Mouse (Mus musculus): ENCODE measurements around the gene Ano1. TPM values are rescaled to one million over a fixed set of nuclear protein-coding genes. Genes with fewer than 3 reads are reported as not detected.

The Ano1 gene
- polyA plus RNA-seq, 1 experiment from 2014 or later: 1.4 TPM

GRCm38 (mm10) chr7:144678241-144679030 lies 73.3 kb downstream of the Ano1 start:
- ATAC-seq (ENCODE audit: insufficient number of reproducible peaks, low FRiP score, low TSS enrichment, low read depth) (no peak), DNase-seq (ENCODE audit: low spot score) (peak; percentile 49)
- Histone ChIP-seq H3K4me3 (ENCODE audit: low read depth, low read length) (peak overlapping the region; percentile 36), H3K4me2 (ENCODE audit: low read depth, severe bottlenecking) (peak overlapping the region; percentile 75), H3K36me3 (ENCODE audit: control insufficient read depth, insufficient read depth, low read length) (no peaks in the 10 kb centered on the region), H3K9me3 (ENCODE audit: control insufficient read depth, low read length) (no peaks in the 10 kb centered on the region), H3K4me1 (ENCODE audit: control insufficient read depth, insufficient read depth, low read length) (no peaks in the 10 kb centered on the region), H3K9ac (ENCODE audit: low read length) (0 out of 2 replicates have a peak overlapping the region, but pooled peaks have one; percentile 30), H3K27me3 (ENCODE audit: control insufficient read depth, insufficient read depth, low read length) (peaks cover 22% of the 10 kb centered on the region), H3K27ac (replicated peaks; ENCODE audit: low read depth, low read length) (no peak overlapping the region)
- WGBS: 8% methylated on average over 65 of the region's 68 CpGs

- 36% methylated on average over 12 of the region's 12 CpGs for WGBS
- H3K27ac ChIP-seq (replicated peaks; ENCODE audit: low read depth, low read length): no peak overlapping the region
- no peaks in the 10 kb centered on the region for H3K36me3 ChIP-seq (ENCODE audit: control insufficient read depth, insufficient read depth, low read length)
- H3K27me3 ChIP-seq (ENCODE audit: control insufficient read depth, insufficient read depth, low read length): peaks cover 22% of the 10 kb centered on the region
- no peak overlapping the region for H3K4me2 ChIP-seq (ENCODE audit: low read depth, severe bottlenecking)
- DNase-seq (ENCODE audit: low spot score) (no peak), ATAC-seq (ENCODE audit: insufficient number of reproducible peaks, low FRiP score, low TSS enrichment, low read depth) (0 out of 2 replicates have a peak, but pooled peaks have one; percentile 18)
- H3K9ac ChIP-seq (ENCODE audit: low read length): no peak overlapping the region
- H3K4me1 ChIP-seq (ENCODE audit: control insufficient read depth, insufficient read depth, low read length): no peaks in the 10 kb centered on the region
- no peaks in the 10 kb centered on the region for H3K9me3 ChIP-seq (ENCODE audit: control insufficient read depth, low read length)
- no peak overlapping the region for H3K4me3 ChIP-seq (ENCODE audit: low read depth, low read length)
Measured at GRCm38 (mm10) chr7:144677341-144678086, 74.3 kb downstream of the Ano1 start.

GRCm38 (mm10) chr7:144675632-144676031 lies 76.1 kb downstream of the Ano1 start:
- H3K9ac ChIP-seq (ENCODE audit: low read length): no peak overlapping the region
- H3K27me3 ChIP-seq (ENCODE audit: control insufficient read depth, insufficient read depth, low read length): peaks cover 22% of the 10 kb centered on the region
- no peak for DNase-seq (ENCODE audit: low spot score)
- 96% methylated on average over 8 of the region's 8 CpGs for WGBS
- H3K9me3 ChIP-seq (ENCODE audit: control insufficient read depth, low read length): no peaks in the 10 kb centered on the region
- no peaks in the 10 kb centered on the region for H3K4me1 ChIP-seq (ENCODE audit: control insufficient read depth, insufficient read depth, low read length)
- H3K4me3 ChIP-seq (ENCODE audit: low read depth, low read length): no peak overlapping the region
- H3K27ac ChIP-seq (replicated peaks; ENCODE audit: low read depth, low read length): no peak overlapping the region
- no peak overlapping the region for H3K4me2 ChIP-seq (ENCODE audit: low read depth, severe bottlenecking)
- H3K36me3 ChIP-seq (ENCODE audit: control insufficient read depth, insufficient read depth, low read length): no peaks in the 10 kb centered on the region
- ATAC-seq (ENCODE audit: insufficient number of reproducible peaks, low FRiP score, low TSS enrichment, low read depth): no peak

GRCm38 (mm10) chr7:144669895-144670294 lies 81.9 kb downstream of the Ano1 start:
- H3K27ac ChIP-seq (replicated peaks; ENCODE audit: low read depth, low read length): no peak overlapping the region
- 86% methylated on average over 2 of the region's 2 CpGs for WGBS

GRCm38 (mm10) chr7:144668603-144669278 lies 83.0 kb downstream of the Ano1 start:
- Histone ChIP-seq H3K36me3 (ENCODE audit: control insufficient read depth, insufficient read depth, low read length) (no peaks in the 10 kb centered on the region), H3K9ac (ENCODE audit: low read length) (no peak overlapping the region), H3K27me3 (ENCODE audit: control insufficient read depth, insufficient read depth, low read length) (no peaks in the 10 kb centered on the region), H3K4me1 (ENCODE audit: control insufficient read depth, insufficient read depth, low read length) (peaks cover 15% of the 10 kb centered on the region), H3K4me3 (ENCODE audit: low read depth, low read length) (no peak overlapping the region), H3K4me2 (ENCODE audit: low read depth, severe bottlenecking) (no peak overlapping the region), H3K9me3 (ENCODE audit: control insufficient read depth, low read length) (no peaks in the 10 kb centered on the region), H3K27ac (replicated peaks; ENCODE audit: low read depth, low read length) (peak overlapping the region; percentile 25; the same call in 1 of the 2 replicates)
- peak; percentile 39 for DNase-seq (ENCODE audit: low spot score)
- WGBS: 31% methylated on average over 7 of the region's 7 CpGs
- no peak for ATAC-seq (ENCODE audit: insufficient number of reproducible peaks, low FRiP score, low TSS enrichment, low read depth)

More at GRCm38 (mm10) chr7:144669895-144670294, 81.9 kb downstream of the Ano1 start:
- Histone ChIP-seq H3K9ac (ENCODE audit: low read length) (no peak overlapping the region), H3K4me1 (ENCODE audit: control insufficient read depth, insufficient read depth, low read length) (peaks cover 15% of the 10 kb centered on the region), H3K4me2 (ENCODE audit: low read depth, severe bottlenecking) (no peak overlapping the region), H3K4me3 (ENCODE audit: low read depth, low read length) (no peak overlapping the region), H3K27me3 (ENCODE audit: control insufficient read depth, insufficient read depth, low read length) (no peaks in the 10 kb centered on the region), H3K9me3 (ENCODE audit: control insufficient read depth, low read length) (no peaks in the 10 kb centered on the region), H3K36me3 (ENCODE audit: control insufficient read depth, insufficient read depth, low read length) (no peaks in the 10 kb centered on the region)
- DNase-seq (ENCODE audit: low spot score): no peak
- ATAC-seq (ENCODE audit: insufficient number of reproducible peaks, low FRiP score, low TSS enrichment, low read depth): no peak

- DNase-seq (ENCODE audit: low spot score) (no peak), ATAC-seq (ENCODE audit: insufficient number of reproducible peaks, low FRiP score, low TSS enrichment, low read depth) (no peak)
- no peak overlapping the region for H3K27ac ChIP-seq (replicated peaks; ENCODE audit: low read depth, low read length)
- no peak overlapping the region for H3K4me3 ChIP-seq (ENCODE audit: low read depth, low read length)
- no peaks in the 10 kb centered on the region for H3K27me3 ChIP-seq (ENCODE audit: control insufficient read depth, insufficient read depth, low read length)
- WGBS: 91% methylated on average over 6 of the region's 6 CpGs
- H3K36me3 ChIP-seq (ENCODE audit: control insufficient read depth, insufficient read depth, low read length): no peaks in the 10 kb centered on the region
- H3K9ac ChIP-seq (ENCODE audit: low read length): no peak overlapping the region
- H3K9me3 ChIP-seq (ENCODE audit: control insufficient read depth, low read length): no peaks in the 10 kb centered on the region
- H3K4me1 ChIP-seq (ENCODE audit: control insufficient read depth, insufficient read depth, low read length): peaks cover 15% of the 10 kb centered on the region
- no peak overlapping the region for H3K4me2 ChIP-seq (ENCODE audit: low read depth, severe bottlenecking)
Measured at GRCm38 (mm10) chr7:144667091-144667490, 84.7 kb downstream of the Ano1 start.

- Histone ChIP-seq H3K4me3 (ENCODE audit: low read depth, low read length) (no peak overlapping the region), H3K27ac (replicated peaks; ENCODE audit: low read depth, low read length) (no peak overlapping the region), H3K27me3 (ENCODE audit: control insufficient read depth, insufficient read depth, low read length) (no peaks in the 10 kb centered on the region), H3K36me3 (ENCODE audit: control insufficient read depth, insufficient read depth, low read length) (no peaks in the 10 kb centered on the region), H3K4me2 (ENCODE audit: low read depth, severe bottlenecking) (no peak overlapping the region), H3K4me1 (ENCODE audit: control insufficient read depth, insufficient read depth, low read length) (peaks cover 15% of the 10 kb centered on the region), H3K9me3 (ENCODE audit: control insufficient read depth, low read length) (no peaks in the 10 kb centered on the region), H3K9ac (ENCODE audit: low read length) (no peak overlapping the region)
- ATAC-seq (ENCODE audit: insufficient number of reproducible peaks, low FRiP score, low TSS enrichment, low read depth): no peak
- 59% methylated on average over 3 of the region's 3 CpGs for WGBS
- DNase-seq (ENCODE audit: low spot score): no peak
Measured at GRCm38 (mm10) chr7:144665585-144665984, 86.2 kb downstream of the Ano1 start.

GRCm38 (mm10) chr7:144663566-144663965 lies 88.2 kb downstream of the Ano1 start:
- Histone ChIP-seq H3K9me3 (ENCODE audit: control insufficient read depth, low read length) (no peaks in the 10 kb centered on the region), H3K36me3 (ENCODE audit: control insufficient read depth, insufficient read depth, low read length) (no peaks in the 10 kb centered on the region), H3K27me3 (ENCODE audit: control insufficient read depth, insufficient read depth, low read length) (no peaks in the 10 kb centered on the region), H3K4me3 (ENCODE audit: low read depth, low read length) (no peak overlapping the region), H3K4me2 (ENCODE audit: low read depth, severe bottlenecking) (no peak overlapping the region), H3K27ac (replicated peaks; ENCODE audit: low read depth, low read length) (no peak overlapping the region), H3K4me1 (ENCODE audit: control insufficient read depth, insufficient read depth, low read length) (peaks cover 6% of the 10 kb centered on the region; the same call in 1 of the 2 replicates), H3K9ac (ENCODE audit: low read length) (no peak overlapping the region)
- 51% methylated on average over 6 of the region's 6 CpGs for WGBS
- DNase-seq (ENCODE audit: low spot score) (no peak), ATAC-seq (ENCODE audit: insufficient number of reproducible peaks, low FRiP score, low TSS enrichment, low read depth) (no peak)
